Mouse (Mus musculus) lung, postnatal 0 days (tissue): Measurements from ENCODE around the gene Gm17359. TPM values are rescaled to one million over a fixed set of nuclear protein-coding genes. Genes with fewer than 3 reads are reported as not detected.

Experiments used
- ATAC-seq: fragments of 200-750 bp; cut with Nextera tagmentation; 2 replicates; pipeline ENCODE4 v1.8.0; 2017; ENCODE audit warnings: moderate library complexity
- DNase-seq: peaks from one replicate; pipeline ENCODE4 v3.0.0-alpha.2; 2016; ENCODE audit warnings: low spot score
- H3K27ac ChIP-seq: fragments of 300-500 bp; sonication (generic); 2 replicates; pipeline ENCODE4 v1.5.1; 2014; ENCODE audit warnings: antibody characterized with exemption, mild to moderate bottlenecking, low read length, mixed read lengths
- H3K27me3 ChIP-seq: fragments of 300-500 bp; sonication (generic); replicated peaks from 2 replicates; pipeline ENCODE4 v1.6.1; 2014; ENCODE audit warnings: low read length, mixed read lengths; ENCODE audit not compliant: insufficient read depth
- H3K36me3 ChIP-seq: fragments of 300-500 bp; sonication (generic); 2 replicates; pipeline ENCODE4 v1.6.1; 2014; ENCODE audit warnings: low read length, mixed read lengths; ENCODE audit not compliant: insufficient read depth
- H3K4me1 ChIP-seq: fragments of 300-500 bp; sonication (generic); 2 replicates; pipeline ENCODE4 v1.6.1; 2014; ENCODE audit warnings: antibody characterized with exemption, low read depth, low read length, mixed read lengths; ENCODE audit not compliant: insufficient read depth
- H3K4me2 ChIP-seq: fragments of 300-500 bp; sonication (generic); replicated peaks from 2 replicates; pipeline ENCODE4 v1.6.1; 2014; ENCODE audit warnings: low read depth, mild to moderate bottlenecking, low read length, moderate library complexity, mixed read lengths
- H3K4me3 ChIP-seq: fragments of 300-500 bp; sonication (generic); 2 replicates; pipeline ENCODE4 v1.5.1; 2014; ENCODE audit warnings: low read depth, low read length
- H3K9ac ChIP-seq: fragments of 300-500 bp; sonication (generic); replicated peaks from 2 replicates; pipeline ENCODE4 v1.6.1; 2014; ENCODE audit warnings: low read depth, mild to moderate bottlenecking
- H3K9me3 ChIP-seq: fragments of 300-500 bp; sonication (generic); 2 replicates; pipeline ENCODE4 v1.6.1; 2016; ENCODE audit warnings: low read length, mixed read lengths
- CTCF ChIP-seq: IDR thresholded peaks from 2 replicates; pipeline ENCODE4 v1.5.1; 2016; ENCODE audit warnings: antibody characterized with exemption, mild to moderate bottlenecking
- EP300 ChIP-seq: IDR thresholded peaks from 2 replicates; pipeline ENCODE4 v1.6.1; 2016; ENCODE audit warnings: antibody characterized with exemption, mild to moderate bottlenecking, control low read depth
- WGBS: fragments of 180-500 bp; shearing (Covaris S2); extraction: QIAGEN DNeasy Blood & Tissue Kit; methylation state at CpG from one replicate; pipeline ENCODE4 v1.1.7; 2014; 5-methylcytosine and 5-hydroxymethylcytosine counted together
- polyA plus RNA-seq: library from polyadenylated mRNA; unstranded; fragments of >200 nt; fragmentation: Nextera tagmentation; extraction: Ambion mirVana; gene quantifications from 2 replicates; pipeline ENCODE4 v1.2.1, GENCODE M21; 2015

Gm17359 gene
- polyA plus RNA-seq, 1 experiment from 2014 or later = not detected

- Histone ChIP-seq H3K36me3 (no peaks in the 10 kb centered on the region), H3K4me3 (no peak overlapping the region), H3K27me3 (no peaks in the 10 kb centered on the region), H3K9me3 (no peaks in the 10 kb centered on the region), H3K9ac (no peak overlapping the region), H3K4me2 (no peak overlapping the region), H3K27ac (no peak overlapping the region), H3K4me1 (no peaks in the 10 kb centered on the region)
- WGBS = 91% methylated on average over 17 of the region's 17 CpGs
- TF ChIP-seq CTCF (no peak), EP300 (no peak)
- no peak for DNase-seq
- no peak for ATAC-seq
Observed at GRCm38 (mm10) chr3:79342961-79343735, 6.7 kb downstream of the Gm17359 start.

- Histone ChIP-seq H3K4me2 (no peak overlapping the region), H3K4me3 (no peak overlapping the region), H3K9me3 (no peaks in the 10 kb centered on the region), H3K36me3 (no peaks in the 10 kb centered on the region), H3K4me1 (no peaks in the 10 kb centered on the region), H3K27ac (no peak overlapping the region), H3K27me3 (no peaks in the 10 kb centered on the region), H3K9ac (no peak overlapping the region)
- no peak for ATAC-seq
- WGBS = 43% methylated on average over 1 of the region's 1 CpGs
- DNase-seq = no peak
- no peak for TF ChIP-seq CTCF
- no peak for TF ChIP-seq EP300
Observed at GRCm38 (mm10) chr3:79349311-79349710, 12.8 kb downstream of the Gm17359 start.

- Histone ChIP-seq H3K27ac (no peak overlapping the region), H3K27me3 (no peaks in the 10 kb centered on the region), H3K4me1 (no peaks in the 10 kb centered on the region), H3K4me2 (no peak overlapping the region), H3K9ac (no peak overlapping the region), H3K4me3 (no peak overlapping the region), H3K36me3 (no peaks in the 10 kb centered on the region), H3K9me3 (no peaks in the 10 kb centered on the region)
- no peak for ATAC-seq
- DNase-seq = no peak
- WGBS = 34% methylated on average over 4 of the region's 4 CpGs
- TF ChIP-seq EP300 (no peak), CTCF (no peak)
Observed at GRCm38 (mm10) chr3:79358721-79359120, 22.3 kb downstream of the Gm17359 start.

- DNase-seq = peak; percentile 48
- Histone ChIP-seq H3K27me3 (no peaks in the 10 kb centered on the region), H3K4me1 (no peaks in the 10 kb centered on the region), H3K4me2 (no peak overlapping the region), H3K27ac (peak overlapping the region; percentile 16), H3K9ac (no peak overlapping the region), H3K4me3 (no peak overlapping the region), H3K9me3 (no peaks in the 10 kb centered on the region), H3K36me3 (no peaks in the 10 kb centered on the region)
- 39% methylated on average over 15 of the region's 15 CpGs for WGBS
- TF ChIP-seq CTCF = no peak
- TF ChIP-seq EP300 = no peak
- ATAC-seq = peak; percentile 53
Observed at GRCm38 (mm10) chr3:79360317-79361101, 24.0 kb downstream of the Gm17359 start.

GRCm38 (mm10) chr3:79366098-79366497, 29.6 kb downstream of the Gm17359 start:
- WGBS = 28% methylated on average over 8 of the region's 8 CpGs
- H3K4me3 ChIP-seq = no peak overlapping the region
- H3K4me2 ChIP-seq = no peak overlapping the region
- TF ChIP-seq CTCF = no peak
- TF ChIP-seq EP300 = no peak
- no peak overlapping the region for H3K9ac ChIP-seq
- H3K4me1 ChIP-seq = no peaks in the 10 kb centered on the region
- no peak overlapping the region for H3K27ac ChIP-seq
- ATAC-seq (no peak), DNase-seq (peak; percentile 48)
- no peaks in the 10 kb centered on the region for H3K9me3 ChIP-seq
- H3K27me3 ChIP-seq = no peaks in the 10 kb centered on the region
- H3K36me3 ChIP-seq = no peaks in the 10 kb centered on the region

GRCm38 (mm10) chr3:79368306-79368705, 31.8 kb downstream of the Gm17359 start:
- Histone ChIP-seq H3K4me2 (no peak overlapping the region), H3K9ac (no peak overlapping the region), H3K36me3 (no peaks in the 10 kb centered on the region), H3K27me3 (no peaks in the 10 kb centered on the region), H3K27ac (no peak overlapping the region), H3K4me3 (no peak overlapping the region), H3K9me3 (no peaks in the 10 kb centered on the region), H3K4me1 (no peaks in the 10 kb centered on the region)
- ATAC-seq = no peak
- no peak for DNase-seq
- WGBS = 87% methylated on average over 6 of the region's 6 CpGs
- TF ChIP-seq EP300 (no peak), CTCF (no peak)
